Mouse (Mus musculus) neural tube, embryonic 15.5 days (tissue): ENCODE measurements around the gene Fam184a. TPM values are rescaled to one million over a fixed set of nuclear protein-coding genes. Genes with fewer than 3 reads are reported as not detected.
"Not testable (repeated sequence)": the region's sequence is repeated elsewhere in the genome, so short reads cannot be mapped to it uniquely, and the experiment has no call there.

ENCODE experiments used
- ATAC-seq: fragments of 200-750 bp; cut with Nextera tagmentation; 2 replicates; pipeline ENCODE4 v1.8.0; 2017; ENCODE audit warnings: mild to moderate bottlenecking, moderate TSS enrichment, moderate library complexity; ENCODE audit not compliant: low FRiP score
- H3K27ac ChIP-seq: fragments of 300-500 bp; sonication (generic); replicated peaks from 2 replicates; pipeline ENCODE4 v1.5.1; 2015; ENCODE audit warnings: mild to moderate bottlenecking, inconsistent platforms
- H3K27me3 ChIP-seq: fragments of 300-500 bp; sonication (generic); replicated peaks from 2 replicates; pipeline ENCODE4 v1.6.1; 2015; ENCODE audit warnings: inconsistent platforms
- H3K36me3 ChIP-seq: fragments of 300-500 bp; sonication (generic); 2 replicates; pipeline ENCODE4 v1.6.1; 2015; ENCODE audit warnings: inconsistent platforms
- H3K4me1 ChIP-seq: fragments of 300-500 bp; sonication (generic); 2 replicates; pipeline ENCODE4 v1.6.1; 2015; ENCODE audit warnings: inconsistent platforms
- H3K4me2 ChIP-seq: fragments of 300-500 bp; sonication (generic); 2 replicates; pipeline ENCODE4 v1.6.1; 2015; ENCODE audit warnings: inconsistent platforms, mild to moderate bottlenecking, moderate library complexity
- H3K4me3 ChIP-seq: fragments of 300-500 bp; sonication (generic); replicated peaks from 2 replicates; pipeline ENCODE4 v1.5.1; 2015; ENCODE audit warnings: mild to moderate bottlenecking, inconsistent platforms
- H3K9ac ChIP-seq: fragments of 300-500 bp; sonication (generic); replicated peaks from 2 replicates; pipeline ENCODE4 v1.6.1; 2015; ENCODE audit warnings: mild to moderate bottlenecking, inconsistent platforms
- H3K9me3 ChIP-seq: fragments of 300-500 bp; sonication (generic); replicated peaks from 2 replicates; pipeline ENCODE4 v1.6.1; 2016; ENCODE audit warnings: inconsistent platforms
- WGBS: fragments of 180-500 bp; shearing (Covaris S2); methylation state at CpG from one replicate; pipeline ENCODE4 v1.1.7; 2015; ENCODE audit warnings: mixed read lengths; 5-methylcytosine and 5-hydroxymethylcytosine counted together
- polyA plus RNA-seq: library from polyadenylated mRNA; unstranded; fragments of >200 nt; fragmentation: Nextera tagmentation; extraction: Ambion mirVana; gene quantifications from 2 replicates; pipeline ENCODE4 v1.2.1, GENCODE M21; 2015

Fam184a gene
- polyA plus RNA-seq, 1 experiment from 2014 or later: 14.9 TPM

GRCm38 (mm10) chr10:53688533-53688932, 62.4 kb downstream of the Fam184a start:
- no peak overlapping the region for H3K4me2 ChIP-seq
- ATAC-seq: 0 out of 2 replicates have a peak, but pooled peaks have one; percentile 60
- WGBS: 38% methylated on average over 1 of the region's 1 CpGs
- no peak overlapping the region for H3K27ac ChIP-seq
- no peaks in the 10 kb centered on the region for H3K27me3 ChIP-seq
- no peak overlapping the region for H3K4me3 ChIP-seq
- peaks cover 15% of the 10 kb centered on the region; the same call in 1 of the 2 replicates for H3K4me1 ChIP-seq
- peaks cover 4% of the 10 kb centered on the region; the same call in 1 of the 2 replicates for H3K36me3 ChIP-seq
- H3K9ac ChIP-seq: no peak overlapping the region
- H3K9me3 ChIP-seq: no peaks in the 10 kb centered on the region

DNA sequence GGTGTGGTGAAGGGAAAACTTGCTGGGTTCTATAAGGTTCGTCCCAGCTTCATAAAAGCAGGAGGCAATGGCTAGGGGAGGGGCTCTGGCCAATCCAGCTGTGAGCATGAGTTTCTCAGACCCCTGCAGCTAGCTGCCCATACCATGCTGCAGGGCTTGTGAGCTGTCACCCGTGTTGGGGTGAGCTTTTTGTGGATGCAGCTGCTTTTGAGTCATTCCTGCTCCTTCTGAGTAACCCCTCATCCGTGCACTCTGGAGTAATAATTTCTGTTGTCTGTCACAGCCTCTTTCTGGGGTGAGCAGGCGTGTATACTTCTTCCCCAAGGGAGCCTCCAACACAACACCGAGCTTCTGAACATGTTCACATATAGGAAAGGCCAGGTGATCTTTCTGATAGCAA, 63.0 kb downstream of the Fam184a start:
- Histone ChIP-seq H3K4me1 (peaks cover 15% of the 10 kb centered on the region; the same call in 1 of the 2 replicates), H3K9ac (no peak overlapping the region), H3K9me3 (no peaks in the 10 kb centered on the region), H3K27ac (no peak overlapping the region), H3K36me3 (peaks cover 4% of the 10 kb centered on the region; the same call in 1 of the 2 replicates), H3K4me3 (no peak overlapping the region), H3K4me2 (no peak overlapping the region), H3K27me3 (no peaks in the 10 kb centered on the region)
- ATAC-seq: no peak
- 59% methylated on average over 5 of the region's 5 CpGs for WGBS

DNA sequence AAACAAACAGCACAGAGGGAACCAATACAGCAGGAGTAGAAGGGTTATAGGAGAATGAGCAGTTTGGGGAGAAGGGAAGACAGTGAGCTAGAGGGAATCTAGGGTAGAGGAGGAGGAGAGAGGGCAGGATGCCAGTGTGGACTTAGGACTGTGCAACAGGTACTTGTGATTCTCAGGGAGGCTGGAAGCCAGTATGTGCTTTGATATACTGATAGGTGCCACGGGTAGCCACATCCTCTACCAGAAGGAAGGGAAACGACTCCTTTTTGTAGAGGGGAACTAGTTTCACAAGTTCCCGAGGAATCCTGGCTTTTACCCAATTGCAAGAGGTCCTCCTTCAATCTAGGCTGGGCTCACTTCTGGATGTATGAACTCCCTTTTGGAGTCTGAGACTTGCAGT, 65.1 kb downstream of the Fam184a start:
- 80% methylated on average over 3 of the region's 3 CpGs for WGBS
- ATAC-seq: no peak
- Histone ChIP-seq H3K4me1 (peaks cover 15% of the 10 kb centered on the region; the same call in 1 of the 2 replicates), H3K9ac (no peak overlapping the region), H3K4me3 (no peak overlapping the region), H3K9me3 (no peaks in the 10 kb centered on the region), H3K27me3 (no peaks in the 10 kb centered on the region), H3K36me3 (peaks cover 4% of the 10 kb centered on the region; the same call in 1 of the 2 replicates), H3K27ac (no peak overlapping the region), H3K4me2 (no peak overlapping the region)

GRCm38 (mm10) chr10:53683226-53683625, 67.7 kb downstream of the Fam184a start:
- Histone ChIP-seq H3K4me1 (peaks cover 6% of the 10 kb centered on the region; the same call in 1 of the 2 replicates), H3K9ac (no peak overlapping the region), H3K9me3 (no peaks in the 10 kb centered on the region), H3K36me3 (peaks cover 4% of the 10 kb centered on the region; the same call in 1 of the 2 replicates), H3K27me3 (no peaks in the 10 kb centered on the region), H3K4me2 (no peak overlapping the region), H3K27ac (no peak overlapping the region), H3K4me3 (no peak overlapping the region)
- ATAC-seq: no peak
- WGBS: 82% methylated on average over 5 of the region's 5 CpGs

DNA sequence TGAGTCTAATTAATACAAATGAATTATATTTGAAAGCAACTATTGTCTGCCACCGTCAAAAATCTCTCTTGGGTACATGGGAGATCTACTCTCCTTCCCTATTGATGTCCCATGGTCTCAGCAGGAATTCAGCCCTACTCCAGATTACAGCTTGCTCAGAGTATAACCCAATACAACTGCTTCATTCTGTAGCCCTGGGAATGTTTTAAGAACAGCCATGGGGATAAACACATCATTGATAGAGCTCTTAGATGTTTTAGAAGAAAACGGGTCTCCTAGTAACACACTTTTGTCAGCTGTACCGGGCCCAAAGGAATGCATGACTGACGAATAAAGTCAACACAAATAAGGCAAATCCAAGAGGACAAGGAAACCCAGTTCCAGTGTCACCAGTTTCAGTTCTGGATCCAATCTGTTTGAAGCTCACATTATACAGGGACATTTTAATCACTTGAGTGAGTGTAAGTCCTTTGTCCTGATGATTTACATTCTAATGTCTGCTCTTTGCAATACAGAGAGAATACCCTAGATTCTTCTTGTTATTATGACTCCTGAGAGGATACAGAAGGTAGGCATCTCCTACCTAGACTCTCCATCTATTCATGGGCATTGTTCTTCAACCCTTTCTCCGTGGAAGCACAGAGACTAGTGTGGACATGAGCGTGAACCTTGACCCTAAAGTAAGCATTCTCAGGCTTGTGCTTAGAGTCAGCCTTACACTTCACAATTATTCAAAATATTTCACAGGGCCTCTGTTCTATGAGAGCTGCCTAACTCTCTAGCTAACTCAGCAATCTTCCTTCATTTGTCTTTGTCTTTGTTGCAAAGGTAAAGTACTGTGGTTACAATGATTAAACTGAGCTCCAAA, 71.0 kb downstream of the Fam184a start:
- Histone ChIP-seq H3K4me3 (no peak overlapping the region), H3K4me2 (no peak overlapping the region), H3K36me3 (peaks cover 4% of the 10 kb centered on the region; the same call in 1 of the 2 replicates), H3K9me3 (no peaks in the 10 kb centered on the region), H3K27ac (no peak overlapping the region), H3K4me1 (no peaks in the 10 kb centered on the region), H3K9ac (no peak overlapping the region), H3K27me3 (no peaks in the 10 kb centered on the region)
- ATAC-seq: peak; percentile 69
- WGBS: 51% methylated on average over 6 of the region's 6 CpGs

GRCm38 (mm10) chr10:53661788-53662187, 89.1 kb downstream of the Fam184a start:
- H3K27ac ChIP-seq: no peak overlapping the region
- H3K27me3 ChIP-seq: no peaks in the 10 kb centered on the region
- no peaks in the 10 kb centered on the region for H3K4me1 ChIP-seq
- no peak overlapping the region for H3K4me3 ChIP-seq
- WGBS: 88% methylated on average over 4 of the region's 4 CpGs
- H3K36me3 ChIP-seq: peaks cover 6% of the 10 kb centered on the region; the same call in 1 of the 2 replicates
- ATAC-seq: no peak
- H3K9ac ChIP-seq: no peak overlapping the region
- no peaks in the 10 kb centered on the region for H3K9me3 ChIP-seq
- H3K4me2 ChIP-seq: no peak overlapping the region

DNA sequence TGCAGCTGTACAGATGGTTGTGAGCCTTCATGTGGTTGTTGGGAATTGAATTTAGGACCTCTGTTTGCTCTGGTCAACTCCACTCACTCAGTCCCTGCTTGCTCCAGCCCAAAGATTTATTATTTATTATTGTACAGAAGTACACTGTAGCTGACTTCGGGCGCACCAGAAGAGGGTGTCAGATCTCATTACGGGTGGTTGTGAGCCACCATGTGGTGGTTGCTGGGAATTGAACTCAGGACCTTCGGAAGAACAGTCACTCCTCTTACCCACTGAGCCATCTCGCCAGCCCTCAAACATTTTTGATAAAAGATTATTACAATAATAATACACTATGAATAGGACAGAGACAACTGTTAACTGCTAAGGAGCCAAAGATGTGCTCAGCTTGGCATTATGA, 96.7 kb downstream of the Fam184a start:
- H3K27me3 ChIP-seq, H3K4me1 ChIP-seq, H3K27ac ChIP-seq, H3K4me2 ChIP-seq, H3K9me3 ChIP-seq, H3K4me3 ChIP-seq, ATAC-seq, H3K9ac ChIP-seq: not testable (repeated sequence)
- 84% methylated on average over 5 of the region's 5 CpGs for WGBS
- peaks cover 22% of the 10 kb centered on the region for H3K36me3 ChIP-seq

GRCm38 (mm10) chr10:53650683-53651082, 100.2 kb downstream of the Fam184a start:
- 85% methylated on average over 2 of the region's 2 CpGs for WGBS
- H3K4me3 ChIP-seq: no peak overlapping the region
- H3K9me3 ChIP-seq: no peaks in the 10 kb centered on the region
- no peak overlapping the region for H3K4me2 ChIP-seq
- no peak overlapping the region for H3K27ac ChIP-seq
- ATAC-seq: no peak
- no peaks in the 10 kb centered on the region for H3K4me1 ChIP-seq
- H3K36me3 ChIP-seq: peaks cover 29% of the 10 kb centered on the region
- H3K9ac ChIP-seq: no peak overlapping the region
- no peaks in the 10 kb centered on the region for H3K27me3 ChIP-seq

DNA sequence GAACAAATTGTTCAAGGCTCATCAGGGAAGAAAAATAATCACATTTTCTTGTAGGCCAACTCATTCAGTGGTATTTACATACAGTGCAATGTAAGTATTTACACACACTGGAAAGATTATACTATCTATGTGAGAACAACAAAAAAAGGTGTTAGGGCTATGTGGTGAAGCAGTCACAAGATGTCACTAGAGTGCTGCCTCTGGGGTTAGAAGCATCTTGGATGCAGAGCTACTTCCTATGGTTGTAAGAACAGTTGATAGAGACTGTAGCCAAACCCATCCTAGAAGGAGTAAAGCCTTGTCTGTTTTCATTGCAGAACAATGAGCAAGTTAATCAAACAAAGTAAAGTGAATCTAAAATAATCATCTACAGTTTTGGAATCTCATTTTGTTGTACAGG, 109.4 kb downstream of the Fam184a start:
- Histone ChIP-seq H3K36me3 (no peaks in the 10 kb centered on the region), H3K4me1 (no peaks in the 10 kb centered on the region), H3K27ac (no peak overlapping the region), H3K4me2 (no peak overlapping the region), H3K9me3 (no peaks in the 10 kb centered on the region), H3K27me3 (no peaks in the 10 kb centered on the region), H3K9ac (no peak overlapping the region), H3K4me3 (no peak overlapping the region)
- ATAC-seq: peak; percentile 91

- H3K4me1 ChIP-seq: no peaks in the 10 kb centered on the region
- H3K4me3 ChIP-seq: no peak overlapping the region
- no peak overlapping the region for H3K27ac ChIP-seq
- 0 out of 2 replicates have a peak, but pooled peaks cover 3% of the 10 kb centered on the region for H3K36me3 ChIP-seq
- H3K9me3 ChIP-seq: no peaks in the 10 kb centered on the region
- no peak for ATAC-seq
- 87% methylated on average over 13 of the region's 13 CpGs for WGBS
- no peaks in the 10 kb centered on the region for H3K27me3 ChIP-seq
- no peak overlapping the region for H3K9ac ChIP-seq
- no peak overlapping the region for H3K4me2 ChIP-seq
Measured at GRCm38 (mm10) chr10:53635246-53635971, 115.5 kb downstream of the Fam184a start.

DNA sequence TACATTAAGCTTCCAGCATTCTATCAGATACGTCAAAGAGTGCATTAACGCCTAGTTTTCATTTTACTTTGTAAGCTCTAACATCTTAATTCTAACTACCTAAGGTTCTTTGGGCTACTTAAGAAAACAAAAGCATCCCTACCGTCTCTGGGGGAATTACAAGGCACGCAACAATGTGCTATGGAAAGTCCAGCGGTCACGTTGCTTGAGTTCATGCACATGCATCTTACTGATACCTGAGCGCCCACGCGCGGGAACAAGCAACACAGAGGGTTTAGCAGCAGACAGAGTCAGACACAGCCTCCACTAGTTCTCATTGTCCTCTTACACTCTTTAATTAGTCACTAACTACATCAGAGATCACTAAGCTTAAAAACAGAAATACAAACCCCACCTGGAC, 116.8 kb downstream of the Fam184a start:
- WGBS: 88% methylated on average over 10 of the region's 10 CpGs
- no peak for ATAC-seq
- H3K36me3 ChIP-seq: 0 out of 2 replicates have a peak, but pooled peaks cover 3% of the 10 kb centered on the region

More for the DNA sequence above, 116.8 kb downstream of the Fam184a start:
- Histone ChIP-seq H3K9me3 (no peaks in the 10 kb centered on the region), H3K4me2 (no peak overlapping the region), H3K9ac (no peak overlapping the region), H3K27ac (no peak overlapping the region), H3K27me3 (no peaks in the 10 kb centered on the region), H3K4me1 (no peaks in the 10 kb centered on the region), H3K4me3 (no peak overlapping the region)
